Mouse (Mus musculus) kidney, adult 2 months (tissue): Measurements from ENCODE around the gene Elovl5.

Source experiments
- CTCF ChIP-seq: fragments of 200-500 bp; conservative IDR thresholded peaks from 2 replicates; pipeline ENCODE4 v1.5.1; 2011; ENCODE audit warnings: low read depth, mild to moderate bottlenecking, control low read depth, low read length, moderate library complexity, mixed read lengths; ENCODE audit not compliant: insufficient read depth, insufficient read length
- POLR2A ChIP-seq: fragments of 200-500 bp; IDR thresholded peaks from one replicate; pipeline ENCODE4 v1.6.1; 2011; ENCODE audit warnings: low read depth, low read length, control low read depth

DNA sequence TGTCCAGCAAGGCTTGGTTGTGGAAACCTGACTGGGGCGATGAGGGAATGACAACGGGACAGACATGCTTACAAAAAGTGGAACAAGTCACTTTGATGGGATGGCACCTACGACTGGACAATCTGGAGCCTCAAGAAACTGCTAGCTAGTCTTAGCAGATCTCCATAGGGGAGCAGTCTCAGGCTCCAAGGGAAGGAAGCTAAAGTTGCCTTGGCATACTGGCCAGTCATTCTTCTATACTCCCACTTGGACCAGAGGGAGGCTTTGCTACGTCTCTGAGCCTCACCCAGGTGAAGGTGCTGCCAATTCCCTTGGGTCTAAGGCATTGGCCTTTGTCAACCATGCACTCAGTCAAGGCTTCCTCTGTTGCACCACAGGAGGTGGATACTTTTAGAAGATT is 2.5 kb upstream of the Elovl5 start:
- TF ChIP-seq POLR2A (no peak), CTCF (no peak)
